Mouse (Mus musculus) retina, embryonic 14.5 days (tissue): ENCODE results near the gene Ift46.
"Not testable (repeated sequence)": the region's sequence is repeated elsewhere in the genome, so short reads cannot be mapped to it uniquely, and the experiment has no call there.

Experiments
- DNase-seq: peaks from one replicate; pipeline ENCODE4 v3.0.0-alpha.2; 2015; ENCODE audit warnings: low spot score

Ift46 gene

DNA sequence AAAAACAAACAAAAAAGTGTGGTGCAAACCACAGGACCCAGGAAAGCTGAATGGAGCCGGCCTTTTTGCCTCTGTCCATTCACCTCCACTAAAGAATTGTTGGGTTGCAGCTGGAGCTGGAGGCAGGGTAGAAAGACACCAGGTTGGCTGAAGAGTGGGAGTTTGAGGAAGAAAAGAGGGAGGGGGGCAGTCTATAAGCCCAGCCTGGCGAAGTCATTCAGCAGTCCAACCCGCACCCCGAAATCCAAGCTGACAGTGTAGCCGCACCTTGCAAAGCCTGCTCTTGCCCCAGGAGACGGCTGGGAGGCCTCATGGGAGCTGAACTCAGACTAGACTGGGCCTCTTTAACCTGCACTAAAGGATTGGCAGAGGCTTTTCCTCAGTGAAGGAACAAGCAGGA lies 31.8 kb upstream of the Ift46 start:
- DNase-seq, result no peak

DNA sequence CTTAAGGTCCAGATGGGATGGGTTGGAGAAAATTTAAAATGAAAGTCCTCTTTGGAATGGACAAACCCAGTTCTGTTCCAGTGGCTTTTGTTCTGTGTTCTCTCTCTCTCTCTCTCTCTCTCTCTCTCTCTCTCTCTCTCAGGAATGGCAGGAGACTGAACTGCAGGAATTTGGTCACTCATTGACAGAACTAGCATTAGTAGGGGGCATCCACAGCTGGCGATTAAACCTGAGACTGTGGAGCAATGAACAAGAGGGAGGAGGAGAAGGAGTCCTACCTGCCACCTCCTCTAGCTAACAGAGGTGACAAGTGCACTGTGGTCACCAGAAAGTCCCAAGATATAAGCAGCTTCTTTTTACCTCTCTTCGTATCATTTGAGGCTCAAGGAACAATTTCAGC lies 31.4 kb upstream of the Ift46 start:
- DNase-seq, result no peak

DNA sequence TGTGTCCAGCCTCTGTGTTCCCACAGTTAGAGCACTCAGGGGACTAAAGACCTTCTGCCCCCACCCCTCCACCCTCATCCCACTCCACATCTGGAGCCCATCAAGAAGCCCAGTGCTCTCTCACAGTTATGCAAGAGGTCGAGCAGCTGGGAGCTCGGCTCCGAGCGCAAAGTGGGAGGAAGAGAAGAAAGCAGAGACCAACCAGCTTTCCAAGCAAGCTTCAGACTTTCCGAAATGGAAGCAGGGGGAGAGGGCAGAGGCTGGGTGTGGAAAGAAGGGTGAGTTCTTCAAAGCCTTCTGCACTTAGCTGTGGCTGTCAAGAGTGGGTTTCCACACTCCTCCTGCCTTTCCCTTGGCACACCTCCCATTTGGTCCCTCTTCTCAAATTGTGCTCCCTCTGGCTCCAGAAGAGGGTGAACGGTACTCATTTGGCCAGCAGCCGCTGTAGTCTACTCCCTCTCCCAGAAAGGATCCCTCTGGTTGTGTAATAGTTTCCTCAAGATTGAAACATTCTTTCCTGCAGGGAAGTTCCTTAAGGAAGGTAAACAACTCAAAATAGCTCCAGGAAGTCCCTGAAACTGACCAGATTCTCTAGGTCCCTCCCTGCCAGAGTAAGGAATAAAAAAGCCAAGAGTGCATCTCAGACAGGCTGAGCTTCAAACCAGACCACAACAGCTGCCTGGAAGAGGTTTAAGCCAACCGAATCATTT lies 30.3 kb upstream of the Ift46 start:
- no peak for DNase-seq

- DNase-seq, result no peak
These were observed 27.0 kb upstream of the Ift46 start for GRCm38 (mm10) chr9:44740663-44741192.

DNA sequence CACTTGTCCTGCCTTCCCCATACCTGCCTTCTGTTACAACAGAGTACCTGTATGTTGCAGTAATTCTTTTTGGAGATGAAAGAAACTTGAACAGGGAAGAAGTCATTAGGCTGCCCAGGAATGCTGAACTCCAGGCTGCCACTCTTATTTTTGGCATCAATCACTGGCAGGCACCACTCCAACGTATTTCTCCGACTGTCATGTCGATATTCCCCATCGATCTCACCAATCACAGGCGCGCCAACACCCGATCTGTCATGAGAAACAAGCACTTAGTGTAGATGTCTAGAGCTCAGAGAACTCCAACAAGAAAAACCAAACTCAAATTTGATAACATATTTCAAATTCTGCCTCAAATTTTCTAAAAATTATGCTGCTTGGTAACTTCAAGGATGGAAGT lies 22.3 kb upstream of the Ift46 start:
- DNase-seq, result no peak

GRCm38 (mm10) chr9:44746666-44747065 lies 21.0 kb upstream of the Ift46 start:
- no peak for DNase-seq

- DNase-seq, result no peak
These were observed 20.4 kb upstream of the Ift46 start for GRCm38 (mm10) chr9:44747341-44747740.

DNA sequence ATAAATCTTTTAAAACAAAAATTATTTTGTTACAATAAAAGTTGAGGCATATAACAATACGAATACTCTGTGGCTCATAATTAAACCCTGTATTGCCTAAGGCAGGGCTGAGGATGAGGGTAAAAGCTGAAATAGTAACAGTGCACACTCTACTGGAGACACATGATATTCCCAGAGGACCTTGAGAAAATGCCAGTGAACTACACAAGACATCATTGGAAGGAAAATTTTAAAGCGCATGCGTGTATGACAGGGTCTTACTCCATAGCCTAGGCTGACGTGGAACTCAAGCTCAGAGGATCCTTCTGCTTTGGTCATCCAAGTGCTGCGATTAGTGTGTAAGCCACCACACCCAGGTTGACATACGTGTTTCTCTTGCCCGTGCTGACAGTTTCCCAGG lies 19.2 kb upstream of the Ift46 start:
- no peak for DNase-seq

- no peak for DNase-seq
These were observed 6.8 kb upstream of the Ift46 start for GRCm38 (mm10) chr9:44760873-44761272.

- DNase-seq, result not testable (repeated sequence)
These were observed 304 bp downstream of the Ift46 start for GRCm38 (mm10) chr9:44768029-44768394.

DNA sequence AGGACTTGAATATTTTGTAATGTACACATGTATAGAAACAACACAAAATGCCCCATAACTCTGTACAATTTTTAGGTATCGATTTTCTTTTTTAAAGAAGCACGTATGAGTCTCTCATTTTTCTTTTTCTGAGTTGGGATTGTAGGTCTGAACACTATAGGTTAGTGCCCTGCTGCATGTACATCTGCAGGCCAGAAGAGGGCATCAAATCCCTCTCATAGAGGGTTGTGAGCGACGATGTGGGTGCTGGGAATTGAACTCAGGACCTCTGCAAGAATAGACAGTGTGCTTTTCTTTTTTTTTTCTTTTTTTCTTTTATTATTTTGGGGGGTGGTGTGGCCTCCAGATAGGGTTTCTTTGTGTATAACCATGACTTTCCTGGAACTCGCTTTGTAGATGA lies 3.7 kb downstream of the Ift46 start:
- DNase-seq, result no peak

GRCm38 (mm10) chr9:44772392-44772749 lies 4.7 kb downstream of the Ift46 start:
- no peak for DNase-seq

DNA sequence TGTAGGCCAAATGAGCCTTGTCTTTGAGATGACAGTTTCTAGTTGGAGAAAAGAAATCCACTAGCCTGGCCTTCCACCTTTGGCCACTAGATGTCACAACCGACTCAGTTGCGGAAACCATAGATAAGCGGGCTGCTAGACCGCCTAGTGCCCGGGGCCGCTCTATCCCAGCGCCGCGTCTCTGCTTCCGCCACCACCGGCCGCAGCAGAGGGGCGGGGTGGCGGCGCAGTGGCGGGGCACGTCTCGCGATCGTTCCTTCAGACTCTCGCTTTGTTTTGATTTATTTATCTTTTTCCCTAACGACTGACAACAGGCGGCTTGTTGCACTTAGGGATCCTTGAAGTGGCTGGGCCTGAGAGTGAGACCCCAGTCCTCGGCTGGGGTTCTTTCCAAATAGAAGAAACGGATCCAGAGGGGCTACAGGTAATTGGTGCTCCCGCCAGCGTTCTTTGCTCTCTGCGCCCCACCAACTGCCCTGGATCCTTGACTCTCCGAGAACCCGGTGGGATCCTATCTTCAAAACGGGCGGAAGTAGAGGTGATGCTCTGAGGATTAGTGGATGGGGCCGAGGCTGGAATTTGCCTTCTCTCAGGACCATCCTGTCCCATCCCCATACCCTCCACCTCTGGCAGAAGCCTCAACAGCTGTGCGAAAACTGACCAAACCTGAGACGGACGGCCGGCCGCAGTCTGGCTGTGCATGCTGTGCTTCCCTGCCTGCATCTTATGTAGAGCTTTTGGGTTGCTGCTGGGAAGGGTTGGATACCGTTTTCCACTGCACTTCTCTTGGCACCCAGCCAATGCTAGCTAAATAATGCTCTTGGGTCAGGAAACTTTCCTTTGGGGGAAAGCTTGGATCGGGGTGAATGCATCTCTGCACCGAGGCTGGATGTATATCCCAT lies 5.3 kb downstream of the Ift46 start:
- DNase-seq, result peak; percentile 100

DNA sequence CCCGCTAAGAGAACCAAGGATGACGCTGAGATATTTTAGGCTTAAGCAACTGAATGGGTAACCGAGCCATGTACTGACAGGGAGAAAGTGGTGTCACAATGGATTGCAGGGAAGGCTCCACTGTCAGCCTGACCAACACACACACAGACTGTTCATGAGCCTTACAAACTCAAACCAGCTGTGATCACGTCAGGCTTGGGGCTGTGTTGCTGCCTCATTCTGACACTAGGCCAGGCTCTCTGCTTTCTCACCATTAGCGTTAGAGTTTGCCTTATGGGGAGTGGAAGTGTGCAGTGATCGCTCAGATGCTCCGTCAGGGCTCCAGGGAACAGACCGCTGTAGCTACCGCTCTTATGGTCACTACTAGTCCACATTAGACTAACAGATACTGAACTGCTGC lies 25.1 kb downstream of the Ift46 start:
- DNase-seq, result no peak

GRCm38 (mm10) chr9:44798298-44798697 lies 30.6 kb downstream of the Ift46 start:
- DNase-seq, result no peak

GRCm38 (mm10) chr9:44799102-44799957 lies 31.6 kb downstream of the Ift46 start, which contains the start of gene Tmem25:
Tmem25 (minus strand) TSS chr9:44799307.
- peak; percentile 83 for DNase-seq

- DNase-seq, result no peak
These were observed 32.2 kb downstream of the Ift46 start for GRCm38 (mm10) chr9:44799958-44800324.

DNA sequence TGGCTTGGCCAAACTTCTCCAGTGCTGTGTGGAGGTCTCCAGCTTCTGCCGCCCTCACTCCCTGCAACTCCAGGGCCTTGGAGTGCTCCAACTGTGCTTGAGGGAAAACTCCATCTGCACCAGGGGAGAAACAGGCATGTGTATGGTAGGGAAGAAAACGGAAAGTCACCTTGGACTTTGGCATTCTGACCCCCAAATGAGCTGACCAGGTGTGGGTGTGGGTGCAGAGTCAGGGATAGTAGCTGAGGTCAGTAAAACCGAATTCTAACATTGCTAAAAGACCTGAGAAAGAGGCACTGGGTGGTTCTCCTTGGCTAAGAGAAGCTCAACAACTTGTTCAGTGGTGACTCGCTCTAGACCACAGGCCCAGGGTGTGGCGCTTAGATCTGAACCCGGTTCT lies 34.0 kb downstream of the Ift46 start:
- DNase-seq, result no peak

- no peak for DNase-seq
These were observed 35.2 kb downstream of the Ift46 start, which contains the start of gene Ttc36 for GRCm38 (mm10) chr9:44802808-44803450. Ttc36 (minus strand) TSS chr9:44803072.

DNA sequence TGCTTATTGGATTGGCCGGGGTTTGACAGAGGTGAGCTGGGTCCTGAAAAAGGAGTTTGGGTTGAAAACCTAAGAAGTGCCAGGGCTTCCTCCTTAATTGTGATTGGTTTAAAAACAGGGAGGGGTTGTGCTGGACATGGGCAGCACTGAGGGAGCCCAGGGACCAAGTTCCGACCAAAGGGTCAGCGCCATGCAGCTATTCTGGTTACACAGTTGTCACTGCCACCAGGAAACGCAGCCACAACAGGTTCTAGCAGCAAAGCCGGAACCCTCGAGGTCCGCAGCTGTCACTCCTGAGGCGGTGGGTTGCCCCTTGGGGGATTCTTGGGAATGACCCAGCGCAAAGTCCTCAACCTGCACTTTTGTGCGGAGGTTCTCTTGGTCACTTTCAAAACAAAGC lies 37.0 kb downstream of the Ift46 start:
- DNase-seq, result no peak

DNA sequence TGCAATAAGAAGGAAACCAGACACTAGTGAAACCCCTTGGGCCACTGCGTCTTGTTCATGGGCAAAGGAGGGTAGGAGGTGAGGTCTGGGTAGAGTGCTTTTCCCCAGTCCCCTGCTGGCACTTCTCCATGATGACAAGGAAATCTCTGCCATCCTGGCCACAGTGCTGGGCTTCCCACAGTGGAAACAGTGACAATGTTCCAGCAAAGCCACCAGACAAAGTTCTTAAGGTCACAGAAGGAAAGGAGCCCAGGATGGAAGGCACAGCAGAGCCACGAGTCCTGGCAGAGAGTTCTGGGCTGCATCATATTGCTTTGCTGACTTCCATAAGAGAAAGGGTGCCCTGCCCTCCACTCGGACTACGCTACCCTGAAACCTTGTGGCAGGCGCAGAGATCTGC lies 37.8 kb downstream of the Ift46 start:
- DNase-seq, result no peak

DNA sequence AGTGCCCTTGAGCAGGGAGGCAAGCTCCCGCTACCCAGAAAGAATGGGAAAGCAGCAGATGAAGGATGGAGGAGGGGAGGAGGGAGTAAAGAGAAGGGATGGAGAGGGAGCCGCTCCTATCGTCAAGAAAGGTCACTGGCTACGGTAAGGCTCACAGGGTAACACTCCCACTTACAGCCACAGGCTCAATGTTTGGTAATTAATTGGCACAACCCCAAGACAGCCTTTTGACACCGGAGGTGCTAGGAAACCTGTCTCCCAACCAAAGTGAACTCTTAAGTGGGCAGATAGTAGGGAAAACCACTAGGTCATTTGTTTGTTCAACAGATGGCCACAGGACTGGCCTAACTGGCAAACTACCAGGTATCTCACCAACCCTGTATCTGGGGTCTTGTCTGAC lies 39.4 kb downstream of the Ift46 start:
- DNase-seq, result no peak
